Mouse (Mus musculus): Measurements from ENCODE around the gene A830018L16Rik. TPM values are rescaled to one million over a fixed set of nuclear protein-coding genes. Genes with fewer than 3 reads are reported as not detected.
"Not testable (repeated sequence)": the region's sequence is repeated elsewhere in the genome, so short reads cannot be mapped to it uniquely, and the experiment has no call there.

Gene A830018L16Rik
- polyA plus RNA-seq, 1 experiment from 2014 or later: 2.9 TPM

DNA sequence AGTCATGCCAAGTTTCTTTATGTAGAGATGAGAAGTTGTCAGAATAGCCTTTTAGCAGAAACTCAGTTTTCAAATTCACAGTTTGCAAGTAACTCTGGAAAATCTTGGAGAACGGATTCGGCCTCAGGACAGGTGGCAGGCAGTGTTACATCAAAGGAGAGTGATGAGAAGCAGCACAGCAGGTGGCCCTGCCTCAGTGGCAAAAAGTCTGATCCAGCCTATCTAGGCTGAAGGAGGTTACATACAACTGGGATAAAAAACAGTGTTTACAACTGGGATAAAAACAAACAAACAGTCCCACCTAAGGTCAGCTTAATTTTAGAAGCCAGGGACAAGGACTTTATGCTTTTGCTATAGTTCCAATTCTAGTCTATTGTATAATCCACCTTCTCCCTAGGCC, 79.0 kb downstream of the A830018L16Rik start:
- H3K27me3 ChIP-seq: no peaks in the 10 kb centered on the region
- no peak for ATAC-seq (ENCODE audit: low FRiP score)
- H3K36me3 ChIP-seq: no peaks in the 10 kb centered on the region
- no peak overlapping the region for H3K4me2 ChIP-seq (replicated peaks)
- no peaks in the 10 kb centered on the region for H3K9me3 ChIP-seq (replicated peaks)
- no peak overlapping the region for H3K4me3 ChIP-seq
- H3K9ac ChIP-seq: no peak overlapping the region
- 71% methylated on average over 2 of the region's 2 CpGs for WGBS
- H3K4me1 ChIP-seq: no peaks in the 10 kb centered on the region
- no peak overlapping the region for H3K27ac ChIP-seq

DNA sequence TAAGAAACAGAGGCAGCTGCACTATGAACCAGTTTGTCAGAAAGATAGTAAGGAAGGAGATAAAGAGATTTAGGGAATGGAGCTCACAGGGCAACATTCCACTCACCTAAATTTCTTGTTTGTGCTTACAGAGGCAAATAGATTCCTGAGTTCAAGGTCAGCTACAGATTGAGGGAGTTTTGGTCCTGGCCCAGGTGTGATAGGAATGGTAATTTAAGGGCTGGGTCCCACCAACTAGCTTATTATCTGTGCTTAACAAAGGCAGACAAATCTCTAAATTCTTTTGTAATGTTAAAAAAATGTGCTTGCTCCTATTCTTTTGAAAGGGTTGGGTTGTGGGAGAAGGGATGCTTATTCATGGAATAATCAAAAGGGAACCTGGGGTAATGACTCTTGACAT, 87.7 kb downstream of the A830018L16Rik start:
- H3K27ac ChIP-seq: no peak overlapping the region
- H3K4me2 ChIP-seq (replicated peaks): no peak overlapping the region
- H3K9ac ChIP-seq: no peak overlapping the region
- no peak for ATAC-seq (ENCODE audit: low FRiP score)
- no peaks in the 10 kb centered on the region for H3K36me3 ChIP-seq
- H3K9me3 ChIP-seq (replicated peaks): no peaks in the 10 kb centered on the region
- H3K27me3 ChIP-seq: no peaks in the 10 kb centered on the region
- no peak overlapping the region for H3K4me3 ChIP-seq
- H3K4me1 ChIP-seq: no peaks in the 10 kb centered on the region

DNA sequence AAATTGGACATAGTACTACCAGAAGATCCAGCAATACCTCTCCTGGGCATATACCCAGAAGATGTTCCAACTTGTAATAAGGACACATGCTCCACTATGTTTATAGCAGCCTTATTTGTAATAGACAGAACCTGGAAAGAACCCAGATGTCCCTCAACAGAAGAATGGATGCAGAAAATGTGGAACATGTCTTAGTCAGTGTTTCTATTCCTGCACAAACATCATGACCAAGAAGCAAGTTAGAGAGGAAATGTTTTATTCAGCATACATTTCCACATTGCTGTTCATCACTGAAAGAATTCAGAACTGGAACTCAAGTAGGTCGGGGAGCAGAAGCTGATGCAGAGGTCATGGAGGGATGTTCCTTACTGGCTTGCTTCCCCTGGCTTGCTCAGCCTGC, 135.9 kb downstream of the A830018L16Rik start:
- not testable (repeated sequence) for H3K9ac ChIP-seq; H3K9me3 ChIP-seq (replicated peaks); ATAC-seq (ENCODE audit: low FRiP score); H3K4me2 ChIP-seq (replicated peaks); H3K27me3 ChIP-seq; H3K27ac ChIP-seq; H3K4me3 ChIP-seq; H3K36me3 ChIP-seq; H3K4me1 ChIP-seq
- 81% methylated on average over 1 of the region's 1 CpGs for WGBS

DNA sequence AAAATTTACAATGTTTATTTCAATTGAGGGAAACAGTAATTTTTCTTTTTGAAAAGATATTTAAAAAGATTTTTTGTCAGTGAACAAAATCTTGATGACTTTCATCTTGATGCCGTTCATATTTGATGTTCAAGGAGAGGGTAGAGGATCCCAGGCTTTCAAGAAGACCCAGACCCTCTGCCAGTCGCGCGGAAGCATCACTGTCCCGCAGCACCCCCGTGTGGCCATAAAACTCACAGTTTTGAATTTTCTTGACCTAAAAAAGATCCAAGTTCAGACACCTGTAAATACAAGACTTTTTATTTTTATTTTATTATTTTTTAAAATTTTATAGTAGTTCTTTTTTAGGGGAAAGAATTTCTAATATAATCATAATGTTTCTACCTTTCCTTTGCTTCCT, 151.4 kb downstream of the A830018L16Rik start:
- no peak overlapping the region for H3K27ac ChIP-seq
- H3K36me3 ChIP-seq: no peaks in the 10 kb centered on the region
- no peaks in the 10 kb centered on the region for H3K9me3 ChIP-seq (replicated peaks)
- no peak overlapping the region for H3K4me2 ChIP-seq (replicated peaks)
- ATAC-seq (ENCODE audit: low FRiP score): no peak
- H3K9ac ChIP-seq: no peak overlapping the region
- H3K4me1 ChIP-seq: no peaks in the 10 kb centered on the region
- WGBS: 12% methylated on average over 6 of the region's 6 CpGs
- H3K27me3 ChIP-seq: no peaks in the 10 kb centered on the region
- H3K4me3 ChIP-seq: no peak overlapping the region

DNA sequence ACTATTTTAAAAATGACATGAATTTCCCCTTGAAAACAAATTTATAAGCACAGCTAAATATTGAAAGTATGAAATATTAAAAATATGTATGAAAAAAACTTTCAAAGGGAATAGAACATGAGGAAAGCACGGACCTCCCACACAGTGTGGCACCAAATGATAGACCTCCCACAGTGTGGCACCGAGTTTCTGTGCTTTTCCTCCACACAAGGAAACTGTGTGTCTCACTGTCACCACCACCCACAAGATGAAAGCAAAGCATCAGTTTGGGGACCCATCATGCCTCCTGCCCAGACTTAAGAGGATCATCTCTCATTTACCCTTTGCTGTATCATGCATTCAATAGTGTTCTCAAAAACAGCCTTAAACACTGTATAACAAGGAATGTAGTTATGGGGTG, 152.8 kb downstream of the A830018L16Rik start:
- Histone ChIP-seq H3K4me2 (replicated peaks) (no peak overlapping the region), H3K9me3 (replicated peaks) (no peaks in the 10 kb centered on the region), H3K36me3 (no peaks in the 10 kb centered on the region), H3K4me3 (no peak overlapping the region), H3K4me1 (no peaks in the 10 kb centered on the region), H3K27ac (no peak overlapping the region), H3K9ac (no peak overlapping the region), H3K27me3 (no peaks in the 10 kb centered on the region)
- WGBS: 68% methylated on average over 2 of the region's 2 CpGs
- ATAC-seq (ENCODE audit: low FRiP score): no peak

DNA sequence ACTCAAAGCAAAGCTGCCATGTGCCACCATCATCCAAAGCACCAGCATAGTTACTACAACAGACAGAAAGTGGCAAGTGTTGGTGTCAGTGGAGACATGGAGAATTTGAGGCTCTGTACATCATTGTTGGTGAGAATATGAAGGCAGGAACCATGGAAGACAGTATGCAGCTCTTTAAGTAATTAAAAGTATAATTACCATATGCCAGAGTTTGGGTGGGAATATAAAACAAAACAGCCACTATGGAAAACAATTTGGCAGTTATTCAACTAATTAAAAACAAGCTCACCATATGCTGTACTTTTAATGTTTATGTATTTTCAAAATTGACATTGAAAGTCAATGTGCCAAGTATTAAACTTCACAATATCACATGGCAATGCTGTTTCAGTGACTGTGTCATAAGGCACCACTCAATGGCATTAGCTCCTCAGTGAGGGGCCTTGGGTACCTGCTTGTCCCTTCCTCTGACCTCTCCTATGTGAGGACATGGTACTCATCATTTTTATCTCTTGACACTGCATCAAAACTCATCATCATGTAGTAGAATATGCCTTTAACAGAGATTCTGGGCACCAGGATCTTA, 153.5 kb downstream of the A830018L16Rik start:
- Histone ChIP-seq H3K9ac (no peak overlapping the region), H3K27me3 (no peaks in the 10 kb centered on the region), H3K27ac (no peak overlapping the region), H3K4me3 (no peak overlapping the region), H3K4me1 (no peaks in the 10 kb centered on the region), H3K4me2 (replicated peaks) (no peak overlapping the region), H3K36me3 (no peaks in the 10 kb centered on the region), H3K9me3 (replicated peaks) (no peaks in the 10 kb centered on the region)
- ATAC-seq (ENCODE audit: low FRiP score): no peak

DNA sequence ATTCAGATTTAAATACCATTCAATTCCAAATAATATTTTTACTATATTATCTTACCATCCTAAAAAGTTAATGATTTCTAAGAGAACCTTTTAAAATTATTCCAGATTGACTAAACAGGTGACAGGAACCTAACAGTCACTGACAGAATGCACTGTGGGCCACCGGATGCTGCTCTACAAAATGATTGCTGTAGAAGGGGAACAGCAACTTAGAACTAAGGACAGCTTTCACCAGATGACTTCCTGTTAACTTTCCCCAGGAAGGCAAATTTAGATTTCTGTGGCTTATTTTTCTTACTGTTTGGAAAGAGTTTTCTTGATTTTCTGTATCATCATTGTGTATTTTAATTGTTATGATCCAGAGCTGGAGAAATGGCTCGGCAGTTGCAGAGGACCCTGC, 156.4 kb downstream of the A830018L16Rik start:
- Histone ChIP-seq H3K27me3 (no peaks in the 10 kb centered on the region), H3K4me1 (no peaks in the 10 kb centered on the region), H3K4me2 (replicated peaks) (no peak overlapping the region), H3K4me3 (no peak overlapping the region), H3K36me3 (no peaks in the 10 kb centered on the region), H3K27ac (no peak overlapping the region), H3K9me3 (replicated peaks) (no peaks in the 10 kb centered on the region), H3K9ac (no peak overlapping the region)
- no peak for ATAC-seq (ENCODE audit: low FRiP score)
- 89% methylated on average over 2 of the region's 2 CpGs for WGBS

DNA sequence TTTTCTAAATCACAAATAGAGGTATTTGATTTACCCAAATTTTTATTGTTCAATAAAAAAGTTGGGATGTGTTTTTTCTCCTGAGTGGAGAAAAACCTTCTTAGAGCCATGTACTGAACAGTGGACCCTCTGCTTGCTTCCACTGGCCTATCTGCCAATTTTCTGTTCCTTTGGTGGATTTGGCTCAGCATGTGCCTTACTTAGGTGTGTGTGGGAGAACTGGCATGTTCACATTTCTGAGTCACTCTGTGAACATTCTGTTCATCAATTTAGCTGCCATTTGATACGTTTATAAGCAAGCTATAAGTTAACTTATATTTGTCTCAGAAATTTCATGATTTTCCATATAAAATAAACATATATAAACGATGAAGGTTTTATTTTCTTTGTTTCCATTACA, 159.6 kb downstream of the A830018L16Rik start:
- H3K9ac ChIP-seq: no peak overlapping the region
- no peaks in the 10 kb centered on the region for H3K36me3 ChIP-seq
- no peaks in the 10 kb centered on the region for H3K4me1 ChIP-seq
- no peak overlapping the region for H3K4me3 ChIP-seq
- no peaks in the 10 kb centered on the region for H3K9me3 ChIP-seq (replicated peaks)
- H3K27ac ChIP-seq: no peak overlapping the region
- no peaks in the 10 kb centered on the region for H3K27me3 ChIP-seq
- H3K4me2 ChIP-seq (replicated peaks): no peak overlapping the region
- WGBS: 83% methylated on average over 2 of the region's 2 CpGs
- ATAC-seq (ENCODE audit: low FRiP score): no peak

DNA sequence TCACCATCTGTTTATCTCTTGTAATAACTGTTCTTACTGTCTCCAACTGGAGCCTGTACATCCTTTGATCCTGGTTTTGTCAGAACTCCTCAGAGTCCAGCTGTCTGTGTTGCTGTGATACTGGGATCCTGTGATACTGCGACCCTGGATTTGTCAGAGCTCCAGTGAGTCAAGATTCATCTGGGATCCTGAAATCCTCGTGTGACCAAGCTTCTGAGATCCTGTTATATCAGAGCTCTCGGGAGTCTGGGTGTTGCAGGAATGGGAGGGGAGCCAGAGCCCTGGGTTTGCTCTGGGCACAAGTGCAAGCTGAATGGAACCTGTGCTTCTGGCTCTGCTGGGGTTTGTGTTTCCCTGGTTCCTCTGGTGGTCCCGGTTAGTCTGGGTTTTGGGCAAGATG, 166.1 kb downstream of the A830018L16Rik start:
- H3K27me3 ChIP-seq: no peaks in the 10 kb centered on the region
- H3K4me1 ChIP-seq: no peaks in the 10 kb centered on the region
- H3K4me2 ChIP-seq (replicated peaks): no peak overlapping the region
- no peak overlapping the region for H3K9ac ChIP-seq
- ATAC-seq (ENCODE audit: low FRiP score): no peak
- no peak overlapping the region for H3K27ac ChIP-seq
- 76% methylated on average over 4 of the region's 4 CpGs for WGBS
- H3K36me3 ChIP-seq: no peaks in the 10 kb centered on the region
- no peak overlapping the region for H3K4me3 ChIP-seq
- no peaks in the 10 kb centered on the region for H3K9me3 ChIP-seq (replicated peaks)

DNA sequence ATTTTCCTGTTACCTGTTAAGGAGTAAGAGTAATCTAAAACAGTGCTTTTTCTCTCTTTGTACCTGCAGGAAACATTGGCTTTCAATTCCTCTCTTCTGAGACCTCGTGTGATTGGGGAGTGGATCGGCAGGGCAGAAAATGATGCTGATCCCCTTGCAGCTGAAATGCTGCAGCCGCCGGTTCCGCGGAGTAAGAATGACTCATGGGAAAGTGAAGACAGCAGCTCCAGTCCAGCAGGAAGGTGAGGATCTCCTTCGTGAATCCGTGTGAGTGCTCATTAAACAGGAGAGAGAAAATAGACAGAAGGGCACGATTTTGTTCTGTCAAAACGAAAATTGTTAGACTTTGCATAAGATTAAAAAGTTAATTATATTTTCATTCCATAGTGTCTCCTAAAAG, 174.4 kb downstream of the A830018L16Rik start:
- 74% methylated on average over 10 of the region's 10 CpGs for WGBS
- Histone ChIP-seq H3K4me1 (no peaks in the 10 kb centered on the region), H3K9ac (no peak overlapping the region), H3K4me2 (replicated peaks) (no peak overlapping the region), H3K27ac (no peak overlapping the region), H3K9me3 (replicated peaks) (no peaks in the 10 kb centered on the region), H3K4me3 (no peak overlapping the region), H3K36me3 (no peaks in the 10 kb centered on the region), H3K27me3 (no peaks in the 10 kb centered on the region)
- no peak for ATAC-seq (ENCODE audit: low FRiP score)

DNA sequence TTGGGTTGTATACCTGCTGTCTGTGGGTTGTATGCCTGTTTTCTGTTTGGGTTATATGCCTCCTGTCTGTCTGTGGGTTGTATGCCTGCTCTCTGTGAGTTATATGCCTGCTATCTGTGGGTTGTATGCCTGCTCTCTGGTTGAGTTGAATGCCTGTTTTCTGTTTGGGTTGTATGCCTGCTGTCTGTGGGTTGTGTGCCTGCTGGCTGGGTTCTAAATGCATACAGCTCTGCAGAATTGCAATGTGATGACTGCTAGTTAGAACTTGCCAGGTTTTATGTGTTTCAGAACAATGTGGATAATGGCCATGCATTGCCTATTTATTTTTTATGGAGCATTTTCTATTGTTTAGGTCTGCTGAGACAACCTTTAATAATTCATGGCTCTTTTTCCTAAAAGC, 236.2 kb downstream of the A830018L16Rik start:
- no peaks in the 10 kb centered on the region for H3K4me1 ChIP-seq
- H3K4me3 ChIP-seq: no peak overlapping the region
- no peak overlapping the region for H3K9ac ChIP-seq
- H3K4me2 ChIP-seq (replicated peaks): no peak overlapping the region
- ATAC-seq (ENCODE audit: low FRiP score): no peak
- H3K9me3 ChIP-seq (replicated peaks): no peaks in the 10 kb centered on the region
- no peaks in the 10 kb centered on the region for H3K27me3 ChIP-seq
- H3K27ac ChIP-seq: no peak overlapping the region
- no peaks in the 10 kb centered on the region for H3K36me3 ChIP-seq

DNA sequence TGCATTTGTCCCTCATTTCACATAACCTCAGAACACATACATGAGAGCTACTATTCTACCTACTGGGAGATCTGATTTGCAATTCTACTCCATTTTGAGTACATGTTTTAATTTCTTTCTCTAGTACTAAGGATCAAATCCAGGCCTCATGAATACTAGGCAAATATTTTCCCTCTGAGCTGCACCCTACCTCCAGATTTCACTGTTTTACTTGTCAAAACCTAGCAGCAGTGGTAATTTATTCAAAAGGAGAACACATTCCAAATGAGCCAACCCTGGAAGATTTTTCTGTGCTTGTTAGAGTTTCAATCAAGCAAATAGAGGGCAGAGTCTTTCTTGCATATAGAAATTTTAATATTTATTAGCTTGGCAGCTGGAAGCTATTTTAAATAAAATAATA, 238.9 kb downstream of the A830018L16Rik start:
- no peaks in the 10 kb centered on the region for H3K36me3 ChIP-seq
- no peak overlapping the region for H3K4me2 ChIP-seq (replicated peaks)
- H3K27me3 ChIP-seq: no peaks in the 10 kb centered on the region
- ATAC-seq (ENCODE audit: low FRiP score): no peak
- no peak overlapping the region for H3K9ac ChIP-seq
- no peak overlapping the region for H3K27ac ChIP-seq
- no peak overlapping the region for H3K4me3 ChIP-seq
- no peaks in the 10 kb centered on the region for H3K4me1 ChIP-seq
- H3K9me3 ChIP-seq (replicated peaks): no peaks in the 10 kb centered on the region

DNA sequence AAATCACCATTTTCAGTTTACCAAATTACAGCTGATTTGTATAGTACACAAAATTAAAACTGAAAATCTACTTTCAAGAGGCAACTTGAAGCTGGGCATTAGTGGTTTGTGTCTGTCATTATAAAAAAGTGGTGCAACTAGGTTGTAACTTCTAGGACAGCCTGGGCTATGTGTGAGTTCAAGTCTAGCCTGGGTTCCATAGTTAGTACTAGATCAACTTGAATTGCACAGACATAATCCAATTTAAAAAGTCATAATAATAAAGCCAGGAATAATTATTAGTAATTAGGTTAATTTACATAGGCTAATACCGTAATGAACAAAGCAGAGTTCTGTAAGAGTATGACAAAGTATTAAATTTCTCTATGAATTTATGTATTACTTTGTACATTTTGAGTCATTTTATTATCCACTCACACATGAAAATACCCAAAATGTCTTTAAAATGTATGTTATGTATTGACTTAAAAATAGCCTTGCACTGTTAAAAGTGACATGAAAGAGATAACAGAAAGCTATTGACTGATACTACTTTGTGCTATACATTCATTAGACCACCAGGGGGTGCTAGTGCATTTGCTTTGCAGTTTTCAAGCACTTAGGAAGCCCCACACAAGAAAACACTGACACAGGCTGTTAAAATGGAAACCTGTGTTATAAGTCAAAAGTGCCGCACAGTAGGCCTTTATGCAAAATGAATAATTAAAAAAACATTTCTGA, 243.6 kb downstream of the A830018L16Rik start:
- no peaks in the 10 kb centered on the region for H3K36me3 ChIP-seq

More for the DNA sequence above, 243.6 kb downstream of the A830018L16Rik start:
- no peak overlapping the region for H3K4me3 ChIP-seq
- H3K9me3 ChIP-seq (replicated peaks): no peaks in the 10 kb centered on the region
- H3K9ac ChIP-seq: no peak overlapping the region
- H3K4me2 ChIP-seq (replicated peaks): no peak overlapping the region
- ATAC-seq (ENCODE audit: low FRiP score): peak; percentile 84
- 61% methylated on average over 2 of the region's 2 CpGs for WGBS
- no peaks in the 10 kb centered on the region for H3K4me1 ChIP-seq
- H3K27me3 ChIP-seq: no peaks in the 10 kb centered on the region
- no peak overlapping the region for H3K27ac ChIP-seq
